Mouse (Mus musculus) bone marrow macrophage, adult 2 months (primary cell): ENCODE measurements around the gene Tenm4. TPM values are rescaled to one million over a fixed set of nuclear protein-coding genes. Genes with fewer than 3 reads are reported as not detected.

ENCODE experiments used
- H3K27ac ChIP-seq: 2 replicates; pipeline ENCODE4 v1.5.1; 2012; ENCODE audit warnings: low read depth, low read length; ENCODE audit not compliant: insufficient read depth
- H3K4me1 ChIP-seq: 2 replicates; pipeline ENCODE4 v1.6.1; 2012; ENCODE audit warnings: low read length; ENCODE audit not compliant: control insufficient read depth, insufficient read depth
- H3K4me3 ChIP-seq: 2 replicates; pipeline ENCODE4 v1.5.1; 2012; ENCODE audit warnings: mild to moderate bottlenecking, low read length, moderate library complexity; ENCODE audit not compliant: insufficient read depth
- CTCF ChIP-seq: IDR thresholded peaks from 2 replicates; pipeline ENCODE4 v1.5.1; 2012; ENCODE audit warnings: low read depth, mild to moderate bottlenecking, low read length, moderate library complexity
- POLR2A ChIP-seq: IDR thresholded peaks from 2 replicates; pipeline ENCODE4 v1.6.1; 2012; ENCODE audit warnings: mild to moderate bottlenecking, low read depth, low read length, borderline replicate concordance
- polyA plus RNA-seq: library from polyadenylated mRNA; stranded (reverse); fragments of >200 nt; gene quantifications from 2 replicates; pipeline ENCODE4 v1.2.4, GENCODE M21; 2012; ENCODE audit not compliant: missing spikeins, insufficient read depth, insufficient read length

Tenm4 gene
- polyA plus RNA-seq, 1 experiment: not detected

DNA sequence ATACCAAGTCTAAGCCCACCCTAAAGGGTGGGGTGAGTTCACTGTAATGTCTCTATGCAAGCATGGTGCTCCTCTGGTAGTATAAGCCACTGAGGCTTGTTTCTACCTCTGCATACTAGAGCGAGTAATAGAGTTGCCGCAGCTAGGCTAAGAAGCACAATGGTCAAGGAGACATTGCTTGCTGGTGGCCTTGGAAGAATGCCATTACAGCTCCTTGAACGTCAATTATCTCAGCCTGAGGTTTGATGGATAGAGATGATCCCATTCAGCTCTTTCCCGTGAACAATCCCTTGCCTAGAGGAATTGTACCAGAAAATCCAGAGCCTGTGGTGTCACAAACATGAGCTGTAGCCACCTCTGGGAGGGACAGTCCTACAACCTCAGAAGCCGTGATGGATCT, 537.5 kb downstream of the Tenm4 start:
- TF ChIP-seq CTCF (no peak), POLR2A (no peak)
- Histone ChIP-seq H3K4me1 (no peaks in the 10 kb centered on the region), H3K4me3 (no peak overlapping the region), H3K27ac (no peak overlapping the region)

DNA sequence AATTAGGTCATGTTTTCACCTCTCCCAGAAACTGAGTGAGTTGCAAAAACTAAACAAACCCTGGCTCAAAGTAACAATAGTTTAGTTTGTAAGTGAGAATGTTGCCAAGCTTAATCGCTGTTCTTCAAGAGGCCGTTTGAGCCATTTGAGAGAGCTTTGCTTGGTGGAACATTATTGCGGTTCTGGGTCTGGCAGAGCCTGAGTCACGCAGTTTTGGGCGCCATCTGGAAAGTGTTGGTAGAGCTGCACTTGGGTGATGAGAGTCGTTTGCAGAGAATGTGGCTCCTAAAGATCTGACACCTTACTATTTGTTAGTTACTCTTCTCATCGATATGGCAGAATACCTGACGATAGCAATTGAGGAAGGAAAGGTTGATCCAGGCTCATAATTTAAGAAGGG, 537.9 kb downstream of the Tenm4 start:
- Histone ChIP-seq H3K27ac (no peak overlapping the region), H3K4me1 (no peaks in the 10 kb centered on the region), H3K4me3 (no peak overlapping the region)
- TF ChIP-seq CTCF: no peak
- no peak for TF ChIP-seq POLR2A

DNA sequence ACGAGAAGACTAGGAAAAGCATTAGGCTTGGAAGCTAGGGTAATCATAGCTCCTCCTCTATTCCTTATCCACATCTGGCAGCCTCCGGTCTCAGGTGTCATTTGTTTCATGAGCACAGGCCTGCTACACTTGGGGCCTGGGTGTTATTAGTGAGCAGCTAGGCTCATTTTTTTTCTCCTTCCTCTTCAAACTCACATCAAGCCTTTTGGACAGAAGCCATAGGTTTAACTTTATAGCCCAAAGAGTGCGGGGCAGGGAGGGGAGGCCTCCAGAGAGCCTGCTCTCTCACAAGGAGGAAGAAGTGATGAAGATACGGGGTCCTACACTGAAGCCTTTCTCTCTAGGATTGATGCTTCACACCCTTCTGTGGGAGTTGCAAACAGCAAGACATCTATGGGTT, 538.8 kb downstream of the Tenm4 start:
- H3K27ac ChIP-seq: no peak overlapping the region
- no peak for TF ChIP-seq POLR2A
- TF ChIP-seq CTCF: no peak
- no peaks in the 10 kb centered on the region for H3K4me1 ChIP-seq
- no peak overlapping the region for H3K4me3 ChIP-seq

DNA sequence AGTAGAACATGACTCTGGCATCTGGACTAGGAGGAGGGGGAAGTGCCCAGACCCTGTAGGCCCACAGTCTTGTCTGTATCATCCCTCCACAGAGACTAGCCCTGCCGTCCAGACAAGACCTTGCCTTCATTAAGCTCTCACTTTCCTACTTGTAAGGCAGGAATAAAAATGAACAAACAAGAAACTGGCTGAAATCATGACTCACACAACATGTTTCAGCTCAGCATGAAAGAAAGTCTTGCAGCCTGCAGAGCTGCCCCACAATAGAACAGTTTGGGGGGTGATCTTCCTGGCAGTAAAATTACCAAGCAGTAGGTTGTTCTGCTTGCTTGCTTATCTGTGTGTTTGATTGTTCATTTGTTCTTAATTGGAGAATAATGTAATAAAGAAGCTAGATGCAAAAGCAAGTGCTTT, 539.6 kb downstream of the Tenm4 start:
- Histone ChIP-seq H3K4me3 (no peak overlapping the region), H3K4me1 (no peaks in the 10 kb centered on the region), H3K27ac (no peak overlapping the region)
- TF ChIP-seq POLR2A (no peak), CTCF (no peak)

DNA sequence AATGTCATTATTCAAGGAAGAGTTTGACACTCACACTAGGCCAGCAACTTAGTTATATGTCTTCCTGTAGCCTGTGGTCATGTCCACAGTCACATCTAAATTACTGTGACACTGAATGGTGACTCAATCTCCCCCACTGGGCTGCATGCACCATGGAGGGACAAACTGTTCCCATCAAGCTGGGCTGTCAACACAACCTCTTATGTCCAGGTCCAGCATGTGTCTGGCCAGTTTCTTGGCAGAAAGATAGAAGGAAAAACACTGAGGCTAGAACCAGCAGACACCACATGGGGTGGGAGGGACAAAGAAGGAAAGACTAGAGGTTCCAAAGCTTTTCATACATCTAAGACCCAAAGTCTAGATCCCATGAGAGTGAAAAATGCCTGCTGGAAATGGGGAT, 541.8 kb downstream of the Tenm4 start:
- no peak for TF ChIP-seq POLR2A
- TF ChIP-seq CTCF: no peak
- no peaks in the 10 kb centered on the region for H3K4me1 ChIP-seq
- H3K4me3 ChIP-seq: no peak overlapping the region
- H3K27ac ChIP-seq: no peak overlapping the region

DNA sequence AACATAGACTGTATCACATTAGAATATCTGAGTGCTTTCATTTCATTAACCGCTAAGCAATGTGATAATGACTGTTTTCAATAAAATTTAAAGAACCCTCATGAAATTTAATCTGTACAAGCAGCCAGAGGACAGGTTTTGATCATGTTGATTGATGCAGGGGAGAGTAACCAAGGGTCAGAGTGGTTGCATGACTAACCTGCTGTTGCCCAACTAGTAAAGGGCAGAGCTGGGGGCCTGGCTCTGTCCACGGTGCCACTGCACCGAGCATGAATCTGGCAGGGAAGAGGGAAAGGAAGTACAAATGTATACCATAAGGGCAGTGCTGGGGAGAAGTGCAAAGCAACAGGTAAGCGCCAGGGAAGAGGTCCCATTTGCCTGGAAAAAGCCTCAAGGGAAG, 545.9 kb downstream of the Tenm4 start:
- no peak overlapping the region for H3K4me3 ChIP-seq
- no peak overlapping the region for H3K27ac ChIP-seq
- TF ChIP-seq CTCF: no peak
- TF ChIP-seq POLR2A: no peak
- no peaks in the 10 kb centered on the region for H3K4me1 ChIP-seq

DNA sequence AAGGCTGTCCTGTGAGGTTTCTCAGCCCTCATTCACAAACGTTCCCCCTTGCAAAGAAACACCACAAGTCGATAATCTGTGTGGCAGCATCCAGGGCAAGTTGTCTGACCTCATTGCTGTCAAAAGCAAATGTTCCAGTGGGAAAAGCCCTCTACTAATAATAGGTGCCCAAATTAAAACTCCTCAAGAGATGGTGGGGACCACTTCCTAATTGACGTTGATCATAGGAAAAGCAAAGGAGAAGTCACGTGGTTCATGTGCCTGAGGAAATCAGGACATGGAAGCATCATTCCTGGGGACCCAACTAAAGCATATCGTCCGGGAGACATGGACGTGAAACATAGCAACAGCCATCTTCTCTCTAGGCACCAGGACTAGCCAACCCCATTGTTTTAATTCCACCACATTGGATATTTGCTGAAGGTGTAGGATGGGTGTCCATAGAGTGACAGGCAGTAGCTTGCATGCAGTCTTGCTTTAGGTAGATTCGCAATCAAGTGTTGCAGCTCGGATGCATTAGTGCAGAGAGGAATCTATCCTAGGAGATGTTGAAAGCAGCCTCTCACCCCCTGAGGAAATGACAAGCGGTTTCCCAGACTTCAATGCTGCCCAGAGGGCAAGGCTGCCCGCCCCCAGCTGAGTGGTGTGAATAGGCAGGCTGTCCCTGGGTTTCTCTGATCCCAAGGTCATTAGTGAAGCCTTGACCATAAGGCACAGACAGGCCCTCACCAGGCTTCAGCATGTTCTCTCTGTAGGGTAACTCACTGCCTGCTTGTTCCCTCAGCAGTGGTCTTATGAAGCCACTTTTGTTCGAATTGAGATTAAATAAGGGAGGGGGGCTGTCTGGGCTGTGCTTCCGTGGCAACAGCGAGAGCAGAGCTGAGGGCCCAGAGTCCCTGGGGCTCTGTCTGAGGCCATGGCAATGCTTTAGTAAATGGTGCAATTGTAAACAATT, 547.4 kb downstream of the Tenm4 start:
- no peak for TF ChIP-seq POLR2A
- no peak for TF ChIP-seq CTCF
- Histone ChIP-seq H3K4me3 (no peak overlapping the region), H3K4me1 (no peaks in the 10 kb centered on the region), H3K27ac (no peak overlapping the region)

DNA sequence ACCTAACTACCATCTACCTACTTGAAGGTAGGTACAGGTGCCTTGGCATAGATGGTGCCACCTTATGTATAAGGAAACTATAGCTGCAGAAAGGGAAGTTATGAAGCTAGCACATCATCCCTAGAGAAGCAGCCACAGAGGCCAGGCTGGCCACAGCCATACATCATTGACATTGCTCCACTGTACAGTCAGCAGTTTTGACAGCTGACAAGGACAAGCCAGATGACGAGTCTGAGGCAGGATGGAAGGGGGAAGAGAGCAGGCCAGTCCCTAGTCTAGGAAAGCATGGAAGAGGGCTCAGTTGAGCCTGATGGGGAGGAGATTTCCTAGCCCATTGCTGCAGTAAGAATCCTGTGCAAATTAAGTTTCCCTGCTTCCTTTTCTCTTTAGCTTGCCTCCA, 548.9 kb downstream of the Tenm4 start:
- no peak overlapping the region for H3K4me3 ChIP-seq
- no peak overlapping the region for H3K27ac ChIP-seq
- TF ChIP-seq CTCF (no peak), POLR2A (no peak)
- no peaks in the 10 kb centered on the region for H3K4me1 ChIP-seq

DNA sequence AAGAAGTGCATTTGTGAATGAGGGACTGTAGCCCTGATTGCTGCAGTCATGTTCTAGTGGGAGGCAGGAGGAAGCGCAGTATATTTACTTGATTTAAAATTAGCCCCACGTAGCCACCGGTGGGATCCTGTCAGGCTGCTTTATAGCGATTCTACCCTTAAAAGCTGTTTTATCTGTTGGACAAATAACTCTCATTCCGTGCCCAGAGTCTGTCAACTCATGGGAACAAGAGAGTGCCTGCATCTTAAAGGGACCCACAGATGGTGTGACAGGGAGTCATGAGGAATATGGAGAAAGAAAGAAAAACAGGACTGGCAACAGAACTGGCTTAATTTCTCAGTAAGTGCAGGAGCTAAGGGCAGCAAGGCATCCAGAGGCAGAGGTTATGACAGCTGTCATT, 549.4 kb downstream of the Tenm4 start:
- H3K4me1 ChIP-seq: no peaks in the 10 kb centered on the region
- H3K27ac ChIP-seq: no peak overlapping the region
- H3K4me3 ChIP-seq: no peak overlapping the region
- TF ChIP-seq POLR2A: no peak
- TF ChIP-seq CTCF: no peak

DNA sequence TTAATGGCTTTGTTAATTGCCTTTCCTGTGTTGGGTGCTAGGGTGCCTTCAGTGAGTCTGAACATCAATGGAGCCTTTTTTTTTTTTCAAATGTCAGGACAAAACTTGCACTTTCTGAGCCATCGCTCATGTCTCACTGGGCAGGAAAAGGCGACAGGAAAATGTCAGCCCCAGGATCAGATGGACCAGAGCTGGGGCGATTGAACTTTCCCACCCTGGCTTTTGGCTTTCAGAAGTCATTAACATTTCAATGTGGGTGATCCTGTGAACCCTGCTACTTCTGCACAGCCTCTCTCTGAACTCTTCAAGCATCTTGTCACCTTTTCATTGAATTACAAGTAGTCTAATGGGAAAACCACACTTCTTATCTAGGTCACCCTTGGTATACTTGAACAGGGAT, 551.8 kb downstream of the Tenm4 start:
- H3K4me3 ChIP-seq: no peak overlapping the region
- H3K4me1 ChIP-seq: no peaks in the 10 kb centered on the region
- no peak for TF ChIP-seq POLR2A
- no peak for TF ChIP-seq CTCF
- no peak overlapping the region for H3K27ac ChIP-seq
